In genomic region chr13:107113949-107114690, GRCm38 (mm10) we compare ENCODE assay signal across 8 mouse cellular contexts.
DNase-seq lines count a peak whose midpoint lies in the region; ATAC-seq lines count a peak whose summit lies in the region.

No protein-coding gene starts in this region.

- no peak overlapping the region for H3K4me2 ChIP-seq in forebrain, embryonic 15.5 days (replicated peaks)

- no peak overlapping the region for H3K4me3 ChIP-seq in forebrain, embryonic 15.5 days

- 59% methylated on average over 22 of the region's 22 CpGs for WGBS in forebrain, embryonic 15.5 days

- no peak overlapping the region for H3K9ac ChIP-seq in forebrain, embryonic 15.5 days (replicated peaks)

- H3K9me3 ChIP-seq in forebrain, embryonic 15.5 days: no peaks in the 10 kb centered on the region

- no peaks in the 10 kb centered on the region for H3K36me3 ChIP-seq in forebrain, embryonic 15.5 days

- no peak overlapping the region for H3K27ac ChIP-seq in forebrain, embryonic 15.5 days (replicated peaks)

- no peaks in the 10 kb centered on the region for H3K4me1 ChIP-seq in forebrain, embryonic 15.5 days

- H3K27me3 ChIP-seq in forebrain, embryonic 15.5 days: no peaks in the 10 kb centered on the region

- peak; percentile 72 for ATAC-seq in forebrain, embryonic 15.5 days (replicated peaks)

- DNase-seq in MN1 (ENCODE audit: low spot score): peak; percentile 79
- peak; percentile 45 for DNase-seq in cerebellum, adult 11-12 months
- peak; percentile 90 for DNase-seq in heart, postnatal 4 days
- DNase-seq in layer of hippocampus, adult 8-10 months (ENCODE audit: low spot score in 2 of 2): peak; percentile 80 to 93
- DNase-seq in lung, postnatal 10 days: peak; percentile 89
- peak; percentile 67 for DNase-seq in ovary, postnatal 36 days (ENCODE audit: low spot score)
- DNase-seq in thymus, postnatal 14 days: peak; percentile 82
